Mouse (Mus musculus) megakaryocyte-erythroid progenitor cell, adult 5-6 weeks (primary cell): ENCODE data around the gene Lmod1. TPM values are rescaled to one million over a fixed set of nuclear protein-coding genes. Genes with fewer than 3 reads are reported as not detected.
"Not testable (repeated sequence)": the region's sequence is repeated elsewhere in the genome, so short reads cannot be mapped to it uniquely, and the experiment has no call there.

Experiments
- ATAC-seq: replicated peaks from 2 replicates; pipeline ENCODE4 v1.8.0; 2016; ENCODE audit warnings: mild to moderate bottlenecking, inconsistent platforms; ENCODE audit not compliant: severe bottlenecking, poor library complexity, low FRiP score, low TSS enrichment
- total RNA-seq, 2 experiments: library from RNA; stranded (forward) in 1 of 2; stranded (reverse) in 1 of 2; fragments of 200-1000, 215-1000 nt in 1 of 2; fragments of >200 nt in 1 of 2; fragmentation: Nextera tagmentation in 1 of 2; gene quantifications; 2 replicates each; pipeline ENCODE4 v1.2.3; 2014 to 2017

Gene Lmod1
- total RNA-seq, 2 experiments from 2014 or later, result not detected

DNA sequence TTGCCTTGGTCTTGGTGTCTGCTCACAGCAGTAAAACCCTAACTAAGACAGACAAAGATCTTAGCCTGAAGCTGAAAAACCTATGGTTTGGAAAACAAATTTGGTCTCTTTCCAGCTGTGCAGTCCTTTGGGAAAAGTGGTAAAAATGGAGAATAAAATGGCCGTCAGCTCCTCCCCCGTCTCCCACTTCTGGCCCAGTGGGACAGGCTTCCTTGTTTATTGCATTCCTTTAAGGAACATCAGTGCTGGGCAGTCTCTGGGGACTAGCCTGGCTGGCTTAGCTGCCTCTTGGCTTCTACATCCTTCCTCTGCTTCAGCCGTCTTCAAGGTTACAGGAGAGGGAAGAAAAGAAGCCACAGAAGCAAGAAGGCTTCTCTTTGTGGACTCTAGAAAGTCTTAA is 27.3 kb downstream of the Lmod1 start:
- ATAC-seq, result no peak

GRCm38 (mm10) chr1:135359071-135359470 is 34.5 kb downstream of the Lmod1 start:
- ATAC-seq, result no peak

- ATAC-seq, result no peak
Measured at GRCm38 (mm10) chr1:135361491-135361890, 36.9 kb downstream of the Lmod1 start.

- ATAC-seq, result no peak
Measured at GRCm38 (mm10) chr1:135362115-135362514, 37.5 kb downstream of the Lmod1 start.

DNA sequence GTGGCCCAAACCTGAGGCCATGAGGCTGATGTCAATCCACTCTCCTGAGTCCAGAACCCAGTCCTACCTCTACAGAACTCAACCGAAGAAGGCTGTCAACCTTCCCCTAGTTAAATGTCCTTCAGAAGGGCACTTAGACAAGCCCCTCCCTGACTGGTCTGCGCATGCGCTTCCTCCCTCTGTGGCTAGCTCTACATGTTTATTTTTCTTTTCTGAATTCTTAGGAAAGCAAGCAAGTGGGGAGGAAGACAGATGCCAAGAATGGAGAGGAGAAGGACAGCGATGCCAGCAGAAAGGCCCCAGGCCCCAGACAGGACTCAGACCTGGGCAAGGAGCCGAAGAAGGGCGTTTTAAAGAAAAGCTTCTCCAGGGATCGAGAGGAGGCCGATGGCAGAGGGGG is 38.8 kb downstream of the Lmod1 start:
- ATAC-seq, result no peak

DNA sequence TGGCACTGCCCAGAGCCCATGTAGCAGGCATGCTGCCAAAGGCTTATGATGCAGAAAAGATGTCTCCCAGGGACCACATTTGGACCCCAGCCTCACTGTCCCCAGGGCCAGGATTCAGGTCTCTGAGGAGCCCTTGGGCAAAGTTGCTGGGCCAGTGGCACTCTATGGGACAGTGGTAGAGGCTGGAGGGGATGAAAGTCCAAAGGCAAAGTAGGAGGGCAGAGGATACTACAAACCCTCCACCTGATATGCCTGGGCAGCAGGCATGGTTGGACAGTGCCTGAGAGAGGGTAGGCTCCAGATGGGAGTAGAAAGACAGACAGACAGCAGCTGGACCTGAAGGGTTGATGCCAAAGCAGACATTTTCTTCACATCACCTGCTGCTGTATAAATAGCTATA is 41.8 kb downstream of the Lmod1 start:
- no peak for ATAC-seq

DNA sequence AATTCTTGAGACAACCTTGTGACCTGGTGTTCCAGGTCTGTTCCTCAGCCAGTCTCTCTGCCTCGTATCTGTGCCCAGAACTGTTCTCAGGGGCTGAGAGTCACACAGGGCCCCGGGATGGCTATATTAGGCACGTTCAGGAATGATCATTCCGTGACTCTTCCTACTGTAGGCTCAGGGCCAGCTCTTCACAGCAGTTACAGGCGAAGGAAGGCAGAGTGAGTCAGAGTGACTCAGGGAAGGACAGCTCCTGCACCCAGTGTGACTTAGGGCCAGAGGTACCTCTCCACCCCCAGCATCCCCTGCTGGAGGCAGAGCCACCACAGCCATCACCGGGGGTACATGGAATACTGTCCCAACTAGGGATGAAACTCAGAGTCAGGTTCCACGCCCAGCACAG is 42.4 kb downstream of the Lmod1 start:
- no peak for ATAC-seq

GRCm38 (mm10) chr1:135367595-135367994 is 43.0 kb downstream of the Lmod1 start:
- ATAC-seq, result no peak

- peak; percentile 78 for ATAC-seq
Measured at GRCm38 (mm10) chr1:135368245-135368644, 43.6 kb downstream of the Lmod1 start.

GRCm38 (mm10) chr1:135368982-135369381 is 44.4 kb downstream of the Lmod1 start:
- ATAC-seq, result 0 out of 2 replicates have a peak, but pooled peaks have one; percentile 6

DNA sequence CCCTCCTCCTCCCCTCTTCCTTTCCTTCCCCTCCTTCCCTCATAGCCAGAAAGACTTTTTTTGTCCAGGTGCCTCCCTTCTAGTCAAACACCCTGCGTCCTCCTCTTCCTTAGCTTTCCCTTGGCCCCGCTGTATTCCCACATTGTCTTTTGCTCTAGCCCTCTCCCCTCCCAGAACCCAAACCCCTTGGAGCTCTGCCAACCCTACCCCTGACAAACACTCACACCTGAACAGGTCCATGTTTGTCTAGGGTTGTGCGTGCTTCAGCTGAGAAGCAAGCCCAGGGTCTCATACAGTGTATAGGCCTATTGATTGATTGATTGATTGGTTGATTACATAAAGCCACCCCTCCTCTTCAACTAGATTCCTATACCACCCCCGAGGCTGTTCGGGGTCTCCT is 44.8 kb downstream of the Lmod1 start:
- no peak for ATAC-seq

GRCm38 (mm10) chr1:135373171-135373677 is 48.6 kb downstream of the Lmod1 start:
- no peak for ATAC-seq

DNA sequence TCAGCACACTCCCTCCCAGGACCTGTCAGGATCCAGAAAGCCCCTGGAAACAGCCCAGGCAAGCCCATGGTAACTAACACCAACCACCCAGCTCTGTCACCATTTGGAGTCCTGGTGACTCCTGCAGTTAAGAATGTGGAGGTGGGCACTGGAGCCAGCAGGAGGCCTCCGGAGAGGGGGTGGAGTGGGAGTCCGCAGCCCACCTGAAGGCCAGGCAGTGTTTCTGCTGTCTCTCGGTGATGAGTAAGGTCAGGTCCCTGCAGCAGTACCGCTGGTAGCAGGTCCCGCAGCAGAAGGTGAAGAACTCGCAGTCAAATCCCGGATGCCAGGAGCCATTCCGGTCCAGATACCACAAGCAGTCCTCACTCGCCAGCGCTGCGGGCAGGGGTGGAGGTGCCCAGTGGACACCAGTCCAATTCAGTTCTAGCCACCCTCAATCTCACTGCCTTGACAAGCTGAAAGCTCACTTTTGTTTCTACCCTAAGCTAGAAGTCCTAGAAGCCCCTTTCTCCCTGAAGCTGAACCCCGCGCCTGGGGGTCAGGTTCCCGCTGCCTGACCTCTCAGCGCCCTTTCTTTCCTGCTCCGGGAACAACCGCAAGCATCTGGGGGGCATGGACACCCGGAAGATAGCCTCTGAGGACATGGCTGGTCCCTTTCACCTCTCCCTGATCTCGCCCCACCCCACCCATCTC is 49.7 kb downstream of the Lmod1 start:
- ATAC-seq, result no peak

- peak; percentile 49 for ATAC-seq
Measured at GRCm38 (mm10) chr1:135374868-135375581, 50.4 kb downstream of the Lmod1 start, which contains the start of gene Shisa4. Gene Shisa4 (minus strand): TSS chr1:135375237.

GRCm38 (mm10) chr1:135378576-135378975 is 54.0 kb downstream of the Lmod1 start:
- ATAC-seq, result no peak

DNA sequence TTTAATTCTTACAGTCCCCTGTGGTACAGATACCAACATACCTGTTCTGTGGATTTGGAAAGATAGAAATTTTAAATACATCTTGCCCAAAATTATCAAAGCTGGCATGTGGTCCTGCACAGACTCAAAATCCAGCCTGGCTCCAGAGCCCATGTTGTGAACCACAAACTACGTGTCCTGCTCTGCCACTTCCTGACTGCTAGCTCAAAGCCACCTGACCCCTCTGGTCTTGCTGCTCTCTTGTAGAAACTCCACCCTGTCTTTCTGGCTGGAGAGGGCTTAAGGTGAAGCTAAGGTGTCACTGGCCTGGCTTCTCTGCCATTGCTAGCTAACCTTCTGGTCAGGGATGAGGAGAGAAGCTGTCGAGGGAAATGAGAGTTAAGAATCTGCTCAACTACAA is 54.4 kb downstream of the Lmod1 start:
- no peak for ATAC-seq

- ATAC-seq, result no peak
Measured at GRCm38 (mm10) chr1:135380071-135380991, 55.7 kb downstream of the Lmod1 start.

- not testable (repeated sequence) for ATAC-seq
Measured at GRCm38 (mm10) chr1:135381560-135381959, 57.0 kb downstream of the Lmod1 start.

DNA sequence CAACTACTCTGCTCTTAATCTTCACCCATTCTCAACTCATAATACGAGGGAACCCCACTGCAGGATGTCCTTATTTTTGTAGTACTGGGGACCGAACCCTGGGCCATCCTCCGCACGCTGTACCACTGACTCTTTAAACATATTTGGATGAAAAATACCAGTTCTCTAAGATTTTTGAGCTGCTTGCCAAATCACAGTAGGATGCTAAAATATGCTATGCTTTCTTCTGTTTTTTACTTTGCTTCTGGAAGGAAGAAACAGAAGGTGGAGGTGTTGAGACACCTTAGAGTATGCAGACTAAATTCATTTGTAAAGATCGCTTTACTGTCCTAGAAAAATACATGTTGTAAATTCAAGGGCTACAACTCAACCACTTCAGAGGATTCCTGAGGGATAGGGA is 59.6 kb downstream of the Lmod1 start:
- no peak for ATAC-seq

- no peak for ATAC-seq
Measured at GRCm38 (mm10) chr1:135385161-135385560, 60.6 kb downstream of the Lmod1 start.
